Mouse (Mus musculus) hindbrain, embryonic 14.5 days (tissue): ENCODE data around the gene Kcnd2. TPM values are rescaled to one million over a fixed set of nuclear protein-coding genes. Genes with fewer than 3 reads are reported as not detected.
"Not testable (repeated sequence)": the region's sequence is repeated elsewhere in the genome, so short reads cannot be mapped to it uniquely, and the experiment has no call there.

Experiments
- ATAC-seq: fragments of 200-750 bp; cut with Nextera tagmentation; 2 replicates; pipeline ENCODE4 v1.8.0; 2017; ENCODE audit warnings: moderate number of reproducible peaks, mild to moderate bottlenecking, moderate TSS enrichment, moderate library complexity; ENCODE audit not compliant: low FRiP score
- DNase-seq: peaks from one replicate; pipeline ENCODE4 v3.0.0-alpha.2; 2015; ENCODE audit warnings: low spot score
- H3K27ac ChIP-seq: fragments of 300-500 bp; sonication (generic); 2 replicates; pipeline ENCODE4 v1.5.1; 2014; ENCODE audit warnings: mild to moderate bottlenecking, moderate library complexity
- H3K27me3 ChIP-seq: fragments of 300-500 bp; sonication (generic); 2 replicates; pipeline ENCODE4 v1.6.1; 2014; ENCODE audit warnings: mild to moderate bottlenecking, low read length, mixed read lengths; ENCODE audit not compliant: control insufficient read depth, insufficient read depth
- H3K36me3 ChIP-seq: fragments of 300-500 bp; sonication (generic); replicated peaks from 2 replicates; pipeline ENCODE4 v1.6.1; 2014; ENCODE audit not compliant: control insufficient read depth, insufficient read depth
- H3K4me1 ChIP-seq: fragments of 300-500 bp; sonication (generic); replicated peaks from 2 replicates; pipeline ENCODE4 v1.6.1; 2014; ENCODE audit warnings: antibody characterized with exemption, low read length, mixed read lengths; ENCODE audit not compliant: control insufficient read depth, insufficient read depth
- H3K4me2 ChIP-seq: fragments of 300-500 bp; sonication (generic); replicated peaks from 2 replicates; pipeline ENCODE4 v1.6.1; 2014; ENCODE audit warnings: mild to moderate bottlenecking, moderate library complexity
- H3K4me3 ChIP-seq: fragments of 300-500 bp; sonication (generic); replicated peaks from 2 replicates; pipeline ENCODE4 v1.5.1; 2014; ENCODE audit warnings: mild to moderate bottlenecking, low read length
- H3K9ac ChIP-seq: fragments of 300-500 bp; sonication (generic); 2 replicates; pipeline ENCODE4 v1.6.1; 2014
- H3K9me3 ChIP-seq: fragments of 300-500 bp; sonication (generic); 2 replicates; pipeline ENCODE4 v1.6.1; 2016; ENCODE audit warnings: low read length; ENCODE audit not compliant: control insufficient read depth
- WGBS: fragments of 180-500 bp; shearing (Covaris S2); extraction: QIAGEN DNeasy Blood & Tissue Kit; methylation state at CpG from one replicate; pipeline ENCODE4 v1.1.7; 2014; 5-methylcytosine and 5-hydroxymethylcytosine counted together
- polyA plus RNA-seq: library from polyadenylated mRNA; unstranded; fragments of >200 nt; fragmentation: Nextera tagmentation; extraction: Ambion mirVana; gene quantifications from 2 replicates; pipeline ENCODE4 v1.2.1, GENCODE M21; 2014

Gene Kcnd2
- polyA plus RNA-seq, 1 experiment from 2014 or later, result 29.6 TPM

DNA sequence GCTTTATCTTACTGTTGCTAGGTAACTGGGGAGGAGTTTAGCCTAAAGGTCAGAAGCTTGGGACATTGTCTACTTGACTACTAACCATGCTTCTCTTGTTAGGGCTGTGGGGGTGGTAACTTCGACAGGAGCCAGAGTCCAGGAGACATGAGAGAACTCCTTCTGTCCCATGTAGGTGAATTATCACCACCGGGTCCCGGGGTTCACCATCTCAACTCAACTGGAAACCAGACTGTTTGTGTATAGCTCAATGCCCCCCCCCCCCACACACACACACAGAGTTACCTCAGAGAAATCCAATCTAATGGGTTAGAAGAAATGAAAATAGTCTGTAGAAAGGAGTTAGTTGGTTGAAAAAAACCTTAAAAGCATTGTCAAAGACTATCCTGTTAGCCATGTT, 170.0 kb downstream of the Kcnd2 start:
- DNase-seq, H3K27ac ChIP-seq, H3K4me1 ChIP-seq, H3K9ac ChIP-seq, H3K27me3 ChIP-seq, H3K4me2 ChIP-seq, ATAC-seq, H3K4me3 ChIP-seq, H3K9me3 ChIP-seq, H3K36me3 ChIP-seq: not testable (repeated sequence)
- WGBS, result 76% methylated on average over 3 of the region's 3 CpGs

DNA sequence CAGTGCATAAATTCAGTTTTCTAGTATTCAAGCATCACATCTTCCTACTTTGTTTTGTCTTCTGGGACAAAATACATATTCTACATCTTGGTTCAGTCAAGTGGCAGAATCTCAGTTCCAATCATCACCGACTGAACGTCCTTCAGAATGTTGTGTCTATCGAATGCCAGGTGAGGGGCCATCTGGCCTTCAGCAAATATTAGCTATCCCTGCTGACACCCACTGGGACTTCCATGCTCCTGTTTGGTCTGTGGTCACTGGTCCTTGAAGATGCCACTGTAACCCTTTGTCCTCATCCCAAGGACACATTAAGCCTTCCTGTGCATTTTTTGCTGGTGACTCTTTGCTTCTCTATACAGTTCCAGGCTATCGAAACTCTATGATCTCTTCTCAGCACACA, 176.5 kb downstream of the Kcnd2 start:
- H3K27ac ChIP-seq, result no peak overlapping the region
- ATAC-seq, result no peak
- no peak overlapping the region for H3K9ac ChIP-seq
- 96% methylated on average over 4 of the region's 4 CpGs for WGBS
- H3K27me3 ChIP-seq, result no peaks in the 10 kb centered on the region
- H3K4me3 ChIP-seq, result no peak overlapping the region
- no peak for DNase-seq
- H3K9me3 ChIP-seq, result no peaks in the 10 kb centered on the region
- H3K4me1 ChIP-seq, result no peaks in the 10 kb centered on the region
- no peak overlapping the region for H3K4me2 ChIP-seq
- H3K36me3 ChIP-seq, result no peaks in the 10 kb centered on the region

DNA sequence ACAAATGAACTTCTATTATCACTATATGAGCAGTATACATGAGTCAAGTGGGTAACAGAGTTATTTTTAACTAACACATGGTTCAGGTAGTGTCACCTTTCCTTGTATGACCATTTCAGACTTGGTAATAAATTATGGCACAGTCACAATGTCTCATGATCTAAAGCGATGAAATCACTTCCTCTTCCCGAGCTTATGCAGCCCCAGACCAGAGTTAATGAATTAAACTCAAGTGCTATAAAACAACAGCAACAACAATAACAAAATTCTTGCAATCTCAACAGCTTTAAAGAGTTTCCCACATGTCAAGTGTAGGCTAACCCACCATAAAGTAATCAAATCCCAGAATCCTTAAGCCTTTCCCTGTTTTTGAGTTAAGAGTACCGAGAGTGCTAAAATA, 198.4 kb downstream of the Kcnd2 start:
- ATAC-seq, result no peak
- H3K9ac ChIP-seq, result no peak overlapping the region
- H3K27ac ChIP-seq, result no peak overlapping the region
- 89% methylated on average over 3 of the region's 3 CpGs for WGBS
- no peaks in the 10 kb centered on the region for H3K9me3 ChIP-seq
- H3K4me2 ChIP-seq, result no peak overlapping the region
- H3K36me3 ChIP-seq, result no peaks in the 10 kb centered on the region
- DNase-seq, result no peak
- H3K27me3 ChIP-seq, result no peaks in the 10 kb centered on the region
- H3K4me1 ChIP-seq, result no peaks in the 10 kb centered on the region
- no peak overlapping the region for H3K4me3 ChIP-seq

DNA sequence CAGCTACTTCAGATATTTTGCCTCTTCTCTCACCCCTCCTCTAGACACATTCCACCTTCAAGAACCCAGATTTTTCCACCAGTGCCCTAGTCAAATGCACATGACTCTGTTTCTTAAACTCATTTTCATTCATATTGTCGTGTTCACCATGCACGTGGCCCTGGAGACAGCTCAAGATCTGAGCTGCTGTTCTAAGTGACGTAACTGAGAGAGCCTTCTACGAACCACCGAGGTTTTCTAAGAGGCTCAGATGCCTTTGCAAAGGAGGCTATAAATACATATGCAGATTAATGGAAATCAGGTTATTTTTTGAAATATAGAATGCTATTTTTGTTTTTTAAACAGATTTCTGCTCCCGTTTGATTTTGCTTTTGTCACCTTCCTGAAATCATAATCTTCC, 202.9 kb downstream of the Kcnd2 start:
- Histone ChIP-seq H3K27me3 (no peaks in the 10 kb centered on the region), H3K4me3 (no peak overlapping the region), H3K4me2 (no peak overlapping the region), H3K4me1 (no peaks in the 10 kb centered on the region), H3K9ac (no peak overlapping the region), H3K36me3 (no peaks in the 10 kb centered on the region), H3K27ac (no peak overlapping the region), H3K9me3 (no peaks in the 10 kb centered on the region)
- no peak for ATAC-seq
- no peak for DNase-seq
- WGBS, result 68% methylated on average over 6 of the region's 6 CpGs

DNA sequence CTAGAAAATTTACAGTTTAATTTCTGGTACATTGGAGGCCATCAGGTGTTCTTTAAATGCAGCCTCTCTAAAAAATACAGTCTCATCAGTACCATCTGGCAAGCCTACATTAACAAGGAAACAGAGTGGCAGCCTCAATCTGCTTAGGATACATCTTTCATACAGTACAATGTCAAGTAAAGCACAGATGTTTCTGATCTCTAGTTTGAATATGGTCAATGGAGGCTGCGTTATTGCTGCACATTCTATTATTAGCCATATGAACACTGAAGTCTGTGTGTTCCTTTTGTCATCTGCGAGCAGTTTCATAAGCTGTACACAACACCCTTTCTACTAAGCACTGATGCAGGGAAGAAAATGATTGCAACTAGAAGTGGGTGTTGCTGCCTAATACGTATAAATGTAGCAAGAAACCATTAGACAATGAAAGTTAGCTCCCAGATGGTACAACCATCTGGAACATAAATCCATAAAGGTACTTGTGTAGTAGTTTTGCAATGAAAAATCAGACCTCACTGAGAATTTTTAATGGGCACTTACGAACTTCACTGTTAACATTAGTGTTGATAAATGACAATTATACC, 209.0 kb downstream of the Kcnd2 start:
- DNase-seq (no peak), ATAC-seq (no peak)
- no peak overlapping the region for H3K4me3 ChIP-seq
- H3K9ac ChIP-seq, result no peak overlapping the region
- WGBS, result 76% methylated on average over 4 of the region's 4 CpGs
- H3K27ac ChIP-seq, result no peak overlapping the region
- H3K4me1 ChIP-seq, result no peaks in the 10 kb centered on the region
- no peaks in the 10 kb centered on the region for H3K27me3 ChIP-seq
- H3K36me3 ChIP-seq, result no peaks in the 10 kb centered on the region
- H3K4me2 ChIP-seq, result no peak overlapping the region
- H3K9me3 ChIP-seq, result no peaks in the 10 kb centered on the region

GRCm38 (mm10) chr6:21431120-21431519, 215.8 kb downstream of the Kcnd2 start:
- no peaks in the 10 kb centered on the region for H3K9me3 ChIP-seq
- 94% methylated on average over 1 of the region's 1 CpGs for WGBS
- ATAC-seq (no peak), DNase-seq (no peak)
- no peaks in the 10 kb centered on the region for H3K4me1 ChIP-seq
- no peaks in the 10 kb centered on the region for H3K36me3 ChIP-seq
- no peak overlapping the region for H3K27ac ChIP-seq
- no peak overlapping the region for H3K9ac ChIP-seq
- H3K27me3 ChIP-seq, result no peaks in the 10 kb centered on the region
- no peak overlapping the region for H3K4me2 ChIP-seq
- no peak overlapping the region for H3K4me3 ChIP-seq

- no peak for ATAC-seq
- no peak overlapping the region for H3K27ac ChIP-seq
These were observed 249.4 kb downstream of the Kcnd2 start for GRCm38 (mm10) chr6:21464719-21465118.

GRCm38 (mm10) chr6:21471891-21472544, 256.7 kb downstream of the Kcnd2 start:
- ATAC-seq (no peak), DNase-seq (no peak)
- H3K4me1 ChIP-seq, result no peaks in the 10 kb centered on the region
- no peaks in the 10 kb centered on the region for H3K27me3 ChIP-seq
- no peak overlapping the region for H3K4me2 ChIP-seq
- WGBS, result 40% methylated on average over 1 of the region's 1 CpGs
- H3K4me3 ChIP-seq, result no peak overlapping the region
- no peaks in the 10 kb centered on the region for H3K36me3 ChIP-seq
- no peaks in the 10 kb centered on the region for H3K9me3 ChIP-seq
- H3K9ac ChIP-seq, result no peak overlapping the region
- H3K27ac ChIP-seq, result no peak overlapping the region

More at GRCm38 (mm10) chr6:21464719-21465118, 249.4 kb downstream of the Kcnd2 start:
- Histone ChIP-seq H3K4me2 (no peak overlapping the region), H3K9me3 (no peaks in the 10 kb centered on the region), H3K4me1 (no peaks in the 10 kb centered on the region), H3K9ac (no peak overlapping the region), H3K27me3 (no peaks in the 10 kb centered on the region), H3K4me3 (no peak overlapping the region), H3K36me3 (no peaks in the 10 kb centered on the region)
- DNase-seq, result no peak

GRCm38 (mm10) chr6:21482714-21483113, 267.4 kb downstream of the Kcnd2 start:
- H3K36me3 ChIP-seq, result no peaks in the 10 kb centered on the region
- 82% methylated on average over 2 of the region's 2 CpGs for WGBS
- no peak overlapping the region for H3K27ac ChIP-seq
- no peak overlapping the region for H3K4me2 ChIP-seq
- H3K9ac ChIP-seq, result no peak overlapping the region
- H3K9me3 ChIP-seq, result no peaks in the 10 kb centered on the region
- no peaks in the 10 kb centered on the region for H3K27me3 ChIP-seq
- no peak for ATAC-seq
- no peak for DNase-seq
- H3K4me1 ChIP-seq, result no peaks in the 10 kb centered on the region
- H3K4me3 ChIP-seq, result no peak overlapping the region

DNA sequence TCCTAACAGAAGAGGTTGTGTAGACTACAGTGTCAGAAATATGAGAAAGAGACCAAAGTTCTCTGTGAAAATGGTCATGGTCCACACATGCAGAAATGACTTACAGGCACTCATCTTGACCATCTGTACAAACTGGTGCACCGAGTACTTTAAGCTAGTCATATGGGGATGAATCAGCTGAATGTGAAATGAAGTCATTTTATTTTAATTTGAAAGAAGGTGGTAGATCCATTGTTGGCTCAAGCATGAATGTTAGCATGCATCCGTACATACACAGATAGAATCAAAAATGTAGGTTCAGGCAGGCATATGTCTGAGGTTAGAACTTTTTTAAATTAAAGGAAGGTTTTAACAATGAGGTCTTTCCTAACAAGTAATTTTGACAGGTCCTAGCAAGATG, 273.2 kb downstream of the Kcnd2 start:
- Histone ChIP-seq H3K27me3 (no peaks in the 10 kb centered on the region), H3K27ac (no peak overlapping the region), H3K9me3 (no peaks in the 10 kb centered on the region), H3K4me2 (no peak overlapping the region), H3K4me3 (no peak overlapping the region), H3K4me1 (no peaks in the 10 kb centered on the region), H3K36me3 (no peaks in the 10 kb centered on the region), H3K9ac (no peak overlapping the region)
- ATAC-seq (no peak), DNase-seq (no peak)
- 82% methylated on average over 2 of the region's 2 CpGs for WGBS
